Mouse (Mus musculus): Measurements from ENCODE around the gene Ppp1r12a.
"Not testable (repeated sequence)": the region's sequence is repeated elsewhere in the genome, so short reads cannot be mapped to it uniquely, and the experiment has no call there.

Ppp1r12a gene

GRCm38 (mm10) chr10:108202126-108202525 lies 40.1 kb downstream of the Ppp1r12a start:
- DNase-seq (ENCODE audit: low read depth), result no peak

- no peak for DNase-seq (ENCODE audit: low read depth)
These were observed 41.4 kb downstream of the Ppp1r12a start for GRCm38 (mm10) chr10:108203440-108203839.

GRCm38 (mm10) chr10:108209396-108209795 lies 47.4 kb downstream of the Ppp1r12a start:
- DNase-seq (ENCODE audit: low read depth), result no peak

GRCm38 (mm10) chr10:108224413-108224812 lies 62.4 kb downstream of the Ppp1r12a start:
- no peak for DNase-seq (ENCODE audit: low read depth)

GRCm38 (mm10) chr10:108237049-108237448 lies 75.1 kb downstream of the Ppp1r12a start:
- no peak for DNase-seq (ENCODE audit: low read depth)

GRCm38 (mm10) chr10:108239061-108239460 lies 77.1 kb downstream of the Ppp1r12a start:
- DNase-seq (ENCODE audit: low read depth), result no peak

GRCm38 (mm10) chr10:108250710-108251109 lies 88.7 kb downstream of the Ppp1r12a start:
- no peak for DNase-seq (ENCODE audit: low read depth)

GRCm38 (mm10) chr10:108251181-108251580 lies 89.2 kb downstream of the Ppp1r12a start:
- no peak for DNase-seq (ENCODE audit: low read depth)

GRCm38 (mm10) chr10:108255812-108256376 lies 93.9 kb downstream of the Ppp1r12a start:
- no peak for DNase-seq (ENCODE audit: low read depth)

GRCm38 (mm10) chr10:108260931-108261330 lies 98.9 kb downstream of the Ppp1r12a start:
- no peak for DNase-seq (ENCODE audit: low read depth)

- no peak for DNase-seq (ENCODE audit: low read depth)
These were observed 102.6 kb downstream of the Ppp1r12a start for GRCm38 (mm10) chr10:108264641-108265040.

GRCm38 (mm10) chr10:108271201-108271600 lies 109.2 kb downstream of the Ppp1r12a start:
- DNase-seq (ENCODE audit: low read depth), result no peak

GRCm38 (mm10) chr10:108276678-108277077 lies 114.7 kb downstream of the Ppp1r12a start:
- DNase-seq (ENCODE audit: low read depth), result no peak

GRCm38 (mm10) chr10:108277198-108277597 lies 115.2 kb downstream of the Ppp1r12a start:
- DNase-seq (ENCODE audit: low read depth), result no peak

GRCm38 (mm10) chr10:108281099-108281498 lies 119.1 kb downstream of the Ppp1r12a start:
- DNase-seq (ENCODE audit: low read depth), result not testable (repeated sequence)

GRCm38 (mm10) chr10:108282351-108282750 lies 120.4 kb downstream of the Ppp1r12a start:
- DNase-seq (ENCODE audit: low read depth), result no peak

GRCm38 (mm10) chr10:108283418-108283817 lies 121.4 kb downstream of the Ppp1r12a start:
- no peak for DNase-seq (ENCODE audit: low read depth)

GRCm38 (mm10) chr10:108283837-108284236 lies 121.8 kb downstream of the Ppp1r12a start:
- no peak for DNase-seq (ENCODE audit: low read depth)

GRCm38 (mm10) chr10:108284445-108284844 lies 122.5 kb downstream of the Ppp1r12a start:
- no peak for DNase-seq (ENCODE audit: low read depth)

- DNase-seq (ENCODE audit: low read depth), result no peak
These were observed 123.0 kb downstream of the Ppp1r12a start for GRCm38 (mm10) chr10:108284977-108285376.

- no peak for DNase-seq (ENCODE audit: low read depth)
These were observed 124.9 kb downstream of the Ppp1r12a start for GRCm38 (mm10) chr10:108286658-108287437.

- DNase-seq (ENCODE audit: low read depth), result no peak
These were observed 125.4 kb downstream of the Ppp1r12a start for GRCm38 (mm10) chr10:108287438-108287801.

GRCm38 (mm10) chr10:108290046-108290445 lies 128.1 kb downstream of the Ppp1r12a start:
- DNase-seq (ENCODE audit: low read depth), result no peak

Data from c-Kit-positive CD71-negative TER-119-negative erythroid progenitor cells, embryonic 14.5 days (primary cell).